Mouse (Mus musculus) small intestine, adult 2 months (tissue): ENCODE data around the gene Zfp451. TPM values are rescaled to one million over a fixed set of nuclear protein-coding genes. Genes with fewer than 3 reads are reported as not detected.

Experiments
- H3K27ac ChIP-seq: fragments of 200-500 bp; 2 replicates; pipeline ENCODE4 v1.5.1; 2012; ENCODE audit warnings: low read depth, low read length, control low read depth, inconsistent platforms; ENCODE audit not compliant: insufficient read depth
- H3K27me3 ChIP-seq: fragments of 200-500 bp; 2 replicates; pipeline ENCODE4 v1.6.1; 2012; ENCODE audit warnings: mild to moderate bottlenecking, moderate library complexity, low read length, inconsistent platforms; ENCODE audit not compliant: control insufficient read depth, insufficient read depth
- H3K36me3 ChIP-seq: fragments of 200-500 bp; 2 replicates; pipeline ENCODE4 v1.6.1; 2012; ENCODE audit warnings: mild to moderate bottlenecking, low read length, control low read depth, inconsistent platforms; ENCODE audit not compliant: control insufficient read depth, insufficient read depth
- H3K4me1 ChIP-seq: fragments of 200-500 bp; 2 replicates; pipeline ENCODE4 v1.6.1; 2012; ENCODE audit warnings: low read length, inconsistent platforms, mixed read lengths; ENCODE audit not compliant: control insufficient read depth, insufficient read depth, insufficient read length
- H3K4me3 ChIP-seq: fragments of 200-500 bp; 2 replicates; pipeline ENCODE4 v1.5.1; 2012; ENCODE audit warnings: low read depth, mild to moderate bottlenecking, control low read depth, inconsistent platforms, low read length, moderate library complexity
- CTCF ChIP-seq: fragments of 200-500 bp; IDR thresholded peaks from 2 replicates; pipeline ENCODE4 v1.5.1; 2012; ENCODE audit warnings: low read depth, mild to moderate bottlenecking, control low read depth, inconsistent platforms, low read length, moderate library complexity, mixed read lengths; ENCODE audit not compliant: insufficient replicate concordance, insufficient read length; ENCODE audit errors: extremely low read depth
- POLR2A ChIP-seq: fragments of 200-500 bp; IDR thresholded peaks from 2 replicates; pipeline ENCODE4 v1.6.1; 2012; ENCODE audit warnings: low read depth, mild to moderate bottlenecking, control low read depth, inconsistent platforms, low read length, moderate library complexity
- WGBS: fragments of 180-500 bp; shearing (Covaris S2); methylation state at CpG from one replicate; pipeline ENCODE4 v1.1.7; 2018; 5-methylcytosine and 5-hydroxymethylcytosine counted together
- polyA plus RNA-seq: library from polyadenylated mRNA; depleted of rRNA; stranded (reverse); fragments of >200 nt; gene quantifications from 2 replicates; pipeline ENCODE4 v1.2.3, GENCODE M21; 2012; rRNA removed

The Zfp451 gene
- polyA plus RNA-seq, 1 experiment, result 1.4 TPM

DNA sequence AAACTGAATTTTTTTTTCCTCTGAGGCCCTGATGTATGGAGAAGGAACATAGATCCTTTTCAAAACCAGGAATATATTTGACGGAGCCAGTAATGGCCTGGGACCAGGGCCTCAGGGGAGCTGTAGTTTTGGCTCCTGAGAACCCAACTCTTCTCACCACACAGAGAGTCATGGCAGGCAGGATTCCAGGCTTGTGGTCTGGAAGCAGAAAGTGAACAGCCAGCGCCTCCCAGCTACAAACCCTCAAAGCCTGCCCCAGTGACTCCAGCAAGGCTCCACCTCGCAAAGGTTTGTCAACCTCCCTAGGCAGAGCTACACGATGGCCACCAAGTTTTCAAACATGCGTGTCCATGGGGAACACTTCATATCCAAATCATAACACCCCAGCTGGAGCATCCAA is 102.4 kb downstream of the Zfp451 start:
- no peaks in the 10 kb centered on the region for H3K27me3 ChIP-seq
- no peaks in the 10 kb centered on the region for H3K36me3 ChIP-seq
- no peaks in the 10 kb centered on the region for H3K4me1 ChIP-seq
- 90% methylated on average over 5 of the region's 5 CpGs for WGBS
- H3K27ac ChIP-seq, result no peak overlapping the region
- no peak for TF ChIP-seq CTCF
- TF ChIP-seq POLR2A, result no peak
- H3K4me3 ChIP-seq, result no peak overlapping the region

Other genes starting within 250 kb of the Zfp451 start
- gene Prim2, start 144.8 kb downstream of the Zfp451 start, polyA plus RNA-seq, result 1.6 and 2.5 TPM in 2 replicates
- 3.9 and 4.6 TPM in 2 replicates for gene Rab23, start 94.7 kb downstream of the Zfp451 start, polyA plus RNA-seq
- gene Bag2, start 56.8 kb downstream of the Zfp451 start, polyA plus RNA-seq, result 5.6 and 9.6 TPM in 2 replicates
- gene Bend6, start 93.2 kb upstream of the Zfp451 start, polyA plus RNA-seq, result 0.08 and 0.14 TPM in 2 replicates
- 14.0 and 31.9 TPM in 2 replicates for gene Dst, start 93.6 kb upstream of the Zfp451 start, polyA plus RNA-seq